Mouse (Mus musculus): ENCODE results near the gene Ptafr. TPM values are rescaled to one million over a fixed set of nuclear protein-coding genes. Genes with fewer than 3 reads are reported as not detected.

The Ptafr gene
- polyA plus RNA-seq, 1 experiment, result 10.6 TPM

GRCm38 (mm10) chr4:132603468-132603867, 39.6 kb downstream of the Ptafr start:
- no peak overlapping the region for H3K27ac ChIP-seq (ENCODE audit: insufficient read depth, low read length)
- DNase-seq (ENCODE audit: low read depth in 1 of 2, low spot score in 2 of 2), result no peak

GRCm38 (mm10) chr4:132605816-132606215, 41.9 kb downstream of the Ptafr start:
- 22% methylated on average over 5 of the region's 5 CpGs for WGBS
- Histone ChIP-seq H3K27ac (ENCODE audit: insufficient read depth, low read length) (peak overlapping the region; percentile 70), H3K4me3 (ENCODE audit: extremely low read depth, insufficient read depth, insufficient read length) (no peak overlapping the region), H3K27me3 (ENCODE audit: control insufficient read depth, insufficient read depth, low read length) (no peaks in the 10 kb centered on the region), H3K4me1 (ENCODE audit: control insufficient read depth, insufficient read depth, insufficient read length) (peaks cover 4% of the 10 kb centered on the region; the same call in 1 of the 2 replicates), H3K36me3 (ENCODE audit: control insufficient read depth, insufficient read depth, low read length) (no peaks in the 10 kb centered on the region)
- DNase-seq (ENCODE audit: low read depth in 1 of 2, low spot score in 2 of 2), result no peak
- TF ChIP-seq POLR2A (IDR thresholded peaks at IDR 0.05; ENCODE audit: low read depth, low read length) (no peak), CTCF (IDR thresholded peaks at IDR 0.05; ENCODE audit: extremely low read depth, insufficient read depth, insufficient read length, insufficient replicate concordance) (no peak)

More at GRCm38 (mm10) chr4:132603468-132603867, 39.6 kb downstream of the Ptafr start:
- 46% methylated on average over 4 of the region's 4 CpGs for WGBS
- Histone ChIP-seq H3K27me3 (ENCODE audit: control insufficient read depth, insufficient read depth, low read length) (no peaks in the 10 kb centered on the region), H3K36me3 (ENCODE audit: control insufficient read depth, insufficient read depth, low read length) (no peaks in the 10 kb centered on the region), H3K4me3 (ENCODE audit: extremely low read depth, insufficient read depth, insufficient read length) (no peak overlapping the region), H3K4me1 (ENCODE audit: control insufficient read depth, insufficient read depth, insufficient read length) (peaks cover 4% of the 10 kb centered on the region; the same call in 1 of the 2 replicates)
- TF ChIP-seq POLR2A (IDR thresholded peaks at IDR 0.05; ENCODE audit: low read depth, low read length), result no peak
- TF ChIP-seq CTCF (IDR thresholded peaks at IDR 0.05; ENCODE audit: extremely low read depth, insufficient read depth, insufficient read length, insufficient replicate concordance), result no peak

GRCm38 (mm10) chr4:132608147-132608546, 44.3 kb downstream of the Ptafr start:
- WGBS, result 77% methylated on average over 4 of the region's 4 CpGs
- Histone ChIP-seq H3K4me1 (ENCODE audit: control insufficient read depth, insufficient read depth, insufficient read length) (peaks cover 4% of the 10 kb centered on the region; the same call in 1 of the 2 replicates), H3K27ac (ENCODE audit: insufficient read depth, low read length) (no peak overlapping the region), H3K4me3 (ENCODE audit: extremely low read depth, insufficient read depth, insufficient read length) (no peak overlapping the region), H3K36me3 (ENCODE audit: control insufficient read depth, insufficient read depth, low read length) (no peaks in the 10 kb centered on the region), H3K27me3 (ENCODE audit: control insufficient read depth, insufficient read depth, low read length) (no peaks in the 10 kb centered on the region)
- TF ChIP-seq CTCF (IDR thresholded peaks at IDR 0.05; ENCODE audit: extremely low read depth, insufficient read depth, insufficient read length, insufficient replicate concordance) (no peak), POLR2A (IDR thresholded peaks at IDR 0.05; ENCODE audit: low read depth, low read length) (no peak)
- no peak for DNase-seq (ENCODE audit: low read depth in 1 of 2, low spot score in 2 of 2)

GRCm38 (mm10) chr4:132610301-132610984, 46.6 kb downstream of the Ptafr start:
- TF ChIP-seq POLR2A (IDR thresholded peaks at IDR 0.05; ENCODE audit: low read depth, low read length), result no peak
- no peak for TF ChIP-seq CTCF (IDR thresholded peaks at IDR 0.05; ENCODE audit: extremely low read depth, insufficient read depth, insufficient read length, insufficient replicate concordance)
- H3K36me3 ChIP-seq (ENCODE audit: control insufficient read depth, insufficient read depth, low read length), result no peaks in the 10 kb centered on the region
- H3K27ac ChIP-seq (ENCODE audit: insufficient read depth, low read length), result no peak overlapping the region; the same call in 1 of the 2 replicates
- no peak overlapping the region for H3K4me3 ChIP-seq (ENCODE audit: extremely low read depth, insufficient read depth, insufficient read length)
- peaks cover 4% of the 10 kb centered on the region; the same call in 1 of the 2 replicates for H3K4me1 ChIP-seq (ENCODE audit: control insufficient read depth, insufficient read depth, insufficient read length)
- no peak for DNase-seq (ENCODE audit: low read depth in 1 of 2, low spot score in 2 of 2)
- H3K27me3 ChIP-seq (ENCODE audit: control insufficient read depth, insufficient read depth, low read length), result no peaks in the 10 kb centered on the region
- 77% methylated on average over 3 of the region's 3 CpGs for WGBS

- DNase-seq (ENCODE audit: low read depth in 1 of 2, low spot score in 2 of 2), result no peak
- TF ChIP-seq CTCF (IDR thresholded peaks at IDR 0.05; ENCODE audit: extremely low read depth, insufficient read depth, insufficient read length, insufficient replicate concordance) (no peak), POLR2A (IDR thresholded peaks at IDR 0.05; ENCODE audit: low read depth, low read length) (no peak)
- H3K27me3 ChIP-seq (ENCODE audit: control insufficient read depth, insufficient read depth, low read length), result no peaks in the 10 kb centered on the region
- H3K27ac ChIP-seq (ENCODE audit: insufficient read depth, low read length), result no peak overlapping the region
- H3K4me3 ChIP-seq (ENCODE audit: extremely low read depth, insufficient read depth, insufficient read length), result no peak overlapping the region
- H3K4me1 ChIP-seq (ENCODE audit: control insufficient read depth, insufficient read depth, insufficient read length), result no peaks in the 10 kb centered on the region; the same call in 1 of the 2 replicates
- H3K36me3 ChIP-seq (ENCODE audit: control insufficient read depth, insufficient read depth, low read length), result no peaks in the 10 kb centered on the region
- 74% methylated on average over 8 of the region's 8 CpGs for WGBS
Observed at GRCm38 (mm10) chr4:132611320-132611719, 47.5 kb downstream of the Ptafr start.

- Histone ChIP-seq H3K27me3 (ENCODE audit: control insufficient read depth, insufficient read depth, low read length) (no peaks in the 10 kb centered on the region), H3K27ac (ENCODE audit: insufficient read depth, low read length) (no peak overlapping the region), H3K36me3 (ENCODE audit: control insufficient read depth, insufficient read depth, low read length) (no peaks in the 10 kb centered on the region), H3K4me3 (ENCODE audit: extremely low read depth, insufficient read depth, insufficient read length) (no peak overlapping the region), H3K4me1 (ENCODE audit: control insufficient read depth, insufficient read depth, insufficient read length) (peaks cover 7% of the 10 kb centered on the region)
- WGBS, result 81% methylated on average over 6 of the region's 6 CpGs
- TF ChIP-seq POLR2A (IDR thresholded peaks at IDR 0.05; ENCODE audit: low read depth, low read length) (no peak), CTCF (IDR thresholded peaks at IDR 0.05; ENCODE audit: extremely low read depth, insufficient read depth, insufficient read length, insufficient replicate concordance) (no peak)
- DNase-seq (ENCODE audit: low read depth in 1 of 2, low spot score in 2 of 2), result no peak
Observed at GRCm38 (mm10) chr4:132617873-132618272, 54.0 kb downstream of the Ptafr start.

GRCm38 (mm10) chr4:132618850-132619375, 55.0 kb downstream of the Ptafr start:
- H3K27me3 ChIP-seq (ENCODE audit: control insufficient read depth, insufficient read depth, low read length), result no peaks in the 10 kb centered on the region
- no peak for DNase-seq (ENCODE audit: low read depth in 1 of 2, low spot score in 2 of 2)
- no peak overlapping the region for H3K4me3 ChIP-seq (ENCODE audit: extremely low read depth, insufficient read depth, insufficient read length)
- H3K36me3 ChIP-seq (ENCODE audit: control insufficient read depth, insufficient read depth, low read length), result no peaks in the 10 kb centered on the region
- H3K4me1 ChIP-seq (ENCODE audit: control insufficient read depth, insufficient read depth, insufficient read length), result peaks cover 7% of the 10 kb centered on the region
- no peak overlapping the region for H3K27ac ChIP-seq (ENCODE audit: insufficient read depth, low read length)
- TF ChIP-seq CTCF (IDR thresholded peaks at IDR 0.05; ENCODE audit: extremely low read depth, insufficient read depth, insufficient read length, insufficient replicate concordance) (no peak), POLR2A (IDR thresholded peaks at IDR 0.05; ENCODE audit: low read depth, low read length) (no peak)
- 86% methylated on average over 10 of the region's 10 CpGs for WGBS
